Mouse (Mus musculus) intestine, embryonic 16.5 days (tissue): ENCODE measurements around the gene Ccdc106. TPM values are rescaled to one million over a fixed set of nuclear protein-coding genes. Genes with fewer than 3 reads are reported as not detected.

Experiments used
- polyA plus RNA-seq: library from polyadenylated mRNA; unstranded; fragments of >200 nt; fragmentation: Nextera tagmentation; extraction: Ambion mirVana; gene quantifications from 2 replicates; pipeline ENCODE4 v1.2.1, GENCODE M21; 2015

The Ccdc106 gene
- polyA plus RNA-seq, 1 experiment from 2014 or later, result 13.7 TPM

Other genes with a start within 250 kb of the Ccdc106 start
- not detected in 2 replicates for gene Fam71e2, start 249.3 kb upstream of the Ccdc106 start, polyA plus RNA-seq
- 0.09 TPM in 1 of 2 replicates, not detected in the other for gene Il11, start 237.7 kb upstream of the Ccdc106 start, polyA plus RNA-seq
- 0.75 and 1.0 TPM in 2 replicates for gene Tmem190, start 237.6 kb upstream of the Ccdc106 start, polyA plus RNA-seq
- gene Tmem238, start 230.9 kb upstream of the Ccdc106 start, polyA plus RNA-seq, result 32.8 and 35.9 TPM in 2 replicates
- 320 and 345 TPM in 2 replicates for gene Rpl28, start 227.7 kb upstream of the Ccdc106 start, polyA plus RNA-seq
- 238 and 256 TPM in 2 replicates for gene Ube2s, start 208.0 kb upstream of the Ccdc106 start, polyA plus RNA-seq
- 0.12 and 0.15 TPM in 2 replicates for gene Shisa7, start 175.9 kb upstream of the Ccdc106 start, polyA plus RNA-seq
- gene Isoc2b, start 150.3 kb upstream of the Ccdc106 start, polyA plus RNA-seq, result 17.8 and 22.9 TPM in 2 replicates
- 1.4 TPM in 2 replicates for gene Isoc2a, start 143.4 kb upstream of the Ccdc106 start, polyA plus RNA-seq
- gene Gm36210, start 114.0 kb upstream of the Ccdc106 start, polyA plus RNA-seq, result not detected in 2 replicates
- 2.7 TPM in 2 replicates for gene Zfp628, start 105.3 kb upstream of the Ccdc106 start, polyA plus RNA-seq
- gene Nat14, start 98.5 kb upstream of the Ccdc106 start, polyA plus RNA-seq, result 3.1 and 3.6 TPM in 2 replicates
- gene Ssc5d, start 94.8 kb upstream of the Ccdc106 start, polyA plus RNA-seq, result 3.6 and 3.7 TPM in 2 replicates
- gene Sbk2, start 56.1 kb upstream of the Ccdc106 start, polyA plus RNA-seq, result 0.56 and 0.58 TPM in 2 replicates
- gene Sbk3, start 49.4 kb upstream of the Ccdc106 start, polyA plus RNA-seq, result not detected in 2 replicates
- gene Zfp579, start 24.4 kb upstream of the Ccdc106 start, polyA plus RNA-seq, result 20.3 and 21.7 TPM in 2 replicates
- gene Zfp524, start 6.1 kb upstream of the Ccdc106 start, polyA plus RNA-seq, result 24.3 and 27.3 TPM in 2 replicates
- gene Fiz1, start 5.9 kb upstream of the Ccdc106 start, polyA plus RNA-seq, result 25.4 and 27.1 TPM in 2 replicates
- gene Gm44973, start 5.1 kb upstream of the Ccdc106 start, polyA plus RNA-seq, result 3.6 and 4.7 TPM in 2 replicates
- 3.5 and 4.0 TPM in 2 replicates for gene Zfp865, start 177 bp upstream of the Ccdc106 start, polyA plus RNA-seq
- gene 4632433K11Rik, start 13.6 kb downstream of the Ccdc106 start, polyA plus RNA-seq, result not detected in 2 replicates
- gene Zfp784, start 17.9 kb downstream of the Ccdc106 start, polyA plus RNA-seq, result 7.9 and 8.0 TPM in 2 replicates
- 18.2 and 20.2 TPM in 2 replicates for gene Zfp580, start 31.0 kb downstream of the Ccdc106 start, polyA plus RNA-seq
- gene U2af2, start 41.6 kb downstream of the Ccdc106 start, polyA plus RNA-seq, result 107 and 112 TPM in 2 replicates
- 75.0 and 87.4 TPM in 2 replicates for gene Epn1, start 59.7 kb downstream of the Ccdc106 start, polyA plus RNA-seq
- not detected in 2 replicates for gene Rfpl4, start 96.4 kb downstream of the Ccdc106 start, polyA plus RNA-seq
- 0.67 and 0.80 TPM in 2 replicates for gene Rasl2-9, start 105.4 kb downstream of the Ccdc106 start, polyA plus RNA-seq
- gene Vmn1r55, start 129.1 kb downstream of the Ccdc106 start, polyA plus RNA-seq, result not detected in 2 replicates
- gene Vmn1r56, start 176.2 kb downstream of the Ccdc106 start, polyA plus RNA-seq, result not detected in 2 replicates
- gene Vmn1r57, start 197.9 kb downstream of the Ccdc106 start, polyA plus RNA-seq, result not detected in 2 replicates